Mouse (Mus musculus) CH12.LX (cell line): Measurements from ENCODE around the gene Wdr83. TPM values are rescaled to one million over a fixed set of nuclear protein-coding genes. Genes with fewer than 3 reads are reported as not detected.

ENCODE experiments used
- DNase-seq: peaks from one replicate; pipeline ENCODE4 v3.0.0-alpha.2; 2013; ENCODE audit errors: extremely low read depth
- H3K27ac ChIP-seq: 2 replicates; pipeline ENCODE4 v1.5.1; 2012; ENCODE audit warnings: low read depth, mild to moderate bottlenecking, control low read depth, moderate library complexity; ENCODE audit not compliant: insufficient read depth
- H3K27me3 ChIP-seq: replicated peaks from 2 replicates; pipeline ENCODE3; 2012; ENCODE audit warnings: inconsistent platforms
- H3K36me3 ChIP-seq, 2 experiments: replicated peaks in 1 of 2; 2 replicates each; pipeline versions ENCODE3 to v1.6.1; 2012; ENCODE audit warnings: inconsistent platforms in 1 of 2, low read length in 1 of 2, mild to moderate bottlenecking in 1 of 2, mixed read lengths in 1 of 2, moderate library complexity in 1 of 2; ENCODE audit not compliant: control insufficient read depth in 1 of 2, insufficient read depth in 1 of 2
- H3K4me1 ChIP-seq, 2 experiments: 2 replicates each; pipeline ENCODE4 v1.6.1; 2012; ENCODE audit warnings: inconsistent platforms in 1 of 2, moderate library complexity in 1 of 2; ENCODE audit not compliant: insufficient read depth in 2 of 2, control insufficient read depth in 1 of 2
- H3K4me2 ChIP-seq: 2 replicates; pipeline ENCODE4 v1.6.1; 2012; ENCODE audit warnings: low read depth, mild to moderate bottlenecking, control low read depth; ENCODE audit not compliant: poor library complexity, insufficient read depth, severe bottlenecking
- H3K4me3 ChIP-seq, 3 experiments: fragments of 150-350 bp in 1 of 3; sonication (generic) in 1 of 3; replicated peaks in 1 of 3; 2 replicates each; pipeline versions ENCODE3 to v1.5.1; 2011 to 2012; ENCODE audit warnings: low read depth in 2 of 3, low read length in 2 of 3, mild to moderate bottlenecking in 2 of 3, moderate library complexity in 2 of 3, control low read depth in 1 of 3, improper control_type of control experiment in 1 of 3, inconsistent platforms in 1 of 3, mixed read lengths in 1 of 3; ENCODE audit not compliant: poor library complexity in 1 of 3
- H3K79me2 ChIP-seq: replicated peaks from 2 replicates; pipeline ENCODE4 v1.6.1; 2012; ENCODE audit warnings: mild to moderate bottlenecking, moderate library complexity; ENCODE audit not compliant: control insufficient read depth, poor library complexity, insufficient read depth, severe bottlenecking; ENCODE audit errors: extremely low read depth
- H3K9ac ChIP-seq: 2 replicates; pipeline ENCODE4 v1.6.1; 2012; ENCODE audit warnings: low read depth, mild to moderate bottlenecking, control low read depth, moderate library complexity; ENCODE audit not compliant: insufficient read depth
- H3K9me3 ChIP-seq: replicated peaks from 2 replicates; pipeline ENCODE3; 2012; ENCODE audit warnings: low read length, inconsistent platforms, mixed read lengths
- BHLHE40 ChIP-seq: IDR thresholded peaks from 2 replicates; pipeline ENCODE4 v1.6.1; 2011; ENCODE audit warnings: mild to moderate bottlenecking, low read depth, low read length, improper control_type of control experiment
- CTCF ChIP-seq, 2 experiments: IDR thresholded peaks in 1 of 2; conservative IDR thresholded peaks in 1 of 2; 2 replicates each; pipeline ENCODE4 v1.5.1; 2011 to 2012; ENCODE audit warnings: low read depth in 2 of 2, low read length in 2 of 2, improper control_type of control experiment in 1 of 2, inconsistent platforms in 1 of 2, mild to moderate bottlenecking in 1 of 2, moderate library complexity in 1 of 2
- E2F4 ChIP-seq: IDR thresholded peaks from 2 replicates; pipeline ENCODE4 v1.6.1; 2011; ENCODE audit warnings: low read depth, low read length, improper control_type of control experiment; ENCODE audit not compliant: insufficient replicate concordance
- IRF4 ChIP-seq: IDR thresholded peaks from 2 replicates; pipeline ENCODE4 v1.6.1; 2014; ENCODE audit warnings: low read depth, mild to moderate bottlenecking, inconsistent platforms, low read length, improper control_type of control experiment
- KAT2A ChIP-seq: IDR thresholded peaks from 2 replicates; pipeline ENCODE4 v1.6.1; 2012; ENCODE audit warnings: low read length, improper control_type of control experiment, inconsistent platforms; ENCODE audit not compliant: insufficient replicate concordance
- MAZ ChIP-seq: IDR thresholded peaks from 2 replicates; pipeline ENCODE4 v1.6.1; 2012; ENCODE audit warnings: low read depth, mild to moderate bottlenecking, inconsistent platforms, low read length, improper control_type of control experiment, moderate library complexity
- MEF2A ChIP-seq: IDR thresholded peaks from 2 replicates; pipeline ENCODE4 v1.6.1; 2014; ENCODE audit warnings: low read depth, mild to moderate bottlenecking, inconsistent platforms, low read length, improper control_type of control experiment, borderline replicate concordance
- MXI1 ChIP-seq: IDR thresholded peaks from 2 replicates; pipeline ENCODE4 v1.6.1; 2011; ENCODE audit warnings: mild to moderate bottlenecking, low read depth, low read length, improper control_type of control experiment
- MYC ChIP-seq: IDR thresholded peaks from 2 replicates; pipeline ENCODE4 v1.6.1; 2011; ENCODE audit warnings: low read depth, mild to moderate bottlenecking, improper control_type of control experiment, low read length
- NRF1 ChIP-seq: IDR thresholded peaks from 2 replicates; pipeline ENCODE4 v1.6.1; 2014; ENCODE audit warnings: low read depth, mild to moderate bottlenecking, inconsistent platforms, low read length, improper control_type of control experiment, moderate library complexity
- RAD21 ChIP-seq: IDR thresholded peaks from 2 replicates; pipeline ENCODE4 v1.6.1; 2011; ENCODE audit warnings: low read depth, mild to moderate bottlenecking, low read length, improper control_type of control experiment, moderate library complexity
- RCOR1 ChIP-seq: conservative IDR thresholded peaks from 2 replicates; pipeline ENCODE4 v1.6.1; 2012; ENCODE audit warnings: low read depth, mild to moderate bottlenecking, inconsistent platforms, low read length, improper control_type of control experiment
- SMC3 ChIP-seq: IDR thresholded peaks from 2 replicates; pipeline ENCODE4 v1.6.1; 2011; ENCODE audit warnings: low read depth, low read length, improper control_type of control experiment
- TCF12 ChIP-seq: IDR thresholded peaks from 2 replicates; pipeline ENCODE4 v1.6.1; 2014; ENCODE audit warnings: low read depth, mild to moderate bottlenecking, inconsistent platforms, low read length, improper control_type of control experiment
- UBTF ChIP-seq: IDR thresholded peaks from 2 replicates; pipeline ENCODE4 v1.6.1; 2012; ENCODE audit warnings: low read depth, mild to moderate bottlenecking, inconsistent platforms, low read length, improper control_type of control experiment, moderate library complexity
- USF1 ChIP-seq: IDR thresholded peaks from 2 replicates; pipeline ENCODE4 v1.6.1; 2014; ENCODE audit warnings: low read depth, mild to moderate bottlenecking, inconsistent platforms, low read length, improper control_type of control experiment
- USF2 ChIP-seq: conservative IDR thresholded peaks from 2 replicates; pipeline ENCODE4 v1.6.1; 2011; ENCODE audit warnings: low read depth, low read length, improper control_type of control experiment
- ZKSCAN1 ChIP-seq: IDR thresholded peaks from 2 replicates; pipeline ENCODE4 v1.6.1; 2012; ENCODE audit warnings: low read depth, inconsistent platforms, low read length, improper control_type of control experiment, borderline replicate concordance
- ZNF384 ChIP-seq: IDR thresholded peaks from 2 replicates; pipeline ENCODE4 v1.6.1; 2012; ENCODE audit warnings: low read depth, low read length, improper control_type of control experiment, inconsistent platforms
- dilution Hi-C: fragments of 300-500 bp; cut with MboI; formaldehyde crosslinking; loops from 2 replicates; pipeline ENCODE4 v1.14.3; 2020; ENCODE audit warnings: low sequenced_read_pairs; ENCODE audit not compliant: extremely low pct_unique_long_range_greater_than_20kb, extremely low pct_ligation_motif_present
- in situ Hi-C: fragments of 300-500 bp; cut with MboI; formaldehyde crosslinking; loops from 3 replicates; pipeline ENCODE4 v1.14.3; 2019; ENCODE audit warnings: low sequenced_read_pairs, low pct_ligation_motif_present, low pct_unique_long_range_greater_than_20kb, mixed read lengths
- polyA plus RNA-seq: library from polyadenylated mRNA; unstranded; fragments of >175 nt; gene quantifications from 2 replicates; pipeline ENCODE4 v1.2.1, GENCODE M21; 2012; ENCODE audit warnings: low read depth; ENCODE audit not compliant: insufficient read length
- total RNA-seq, 2 experiments: library from RNA; depleted of rRNA; stranded (reverse); fragments of 300-350 nt in 1 of 2; fragments of >200 nt in 1 of 2; gene quantifications; 2 replicates each; pipeline ENCODE4 v1.2.3; 2012 to 2014

Gene Wdr83
- total and polyA plus RNA-seq, 3 experiments = 5.5 to 35.6 (median 24.6) TPM

DNA sequence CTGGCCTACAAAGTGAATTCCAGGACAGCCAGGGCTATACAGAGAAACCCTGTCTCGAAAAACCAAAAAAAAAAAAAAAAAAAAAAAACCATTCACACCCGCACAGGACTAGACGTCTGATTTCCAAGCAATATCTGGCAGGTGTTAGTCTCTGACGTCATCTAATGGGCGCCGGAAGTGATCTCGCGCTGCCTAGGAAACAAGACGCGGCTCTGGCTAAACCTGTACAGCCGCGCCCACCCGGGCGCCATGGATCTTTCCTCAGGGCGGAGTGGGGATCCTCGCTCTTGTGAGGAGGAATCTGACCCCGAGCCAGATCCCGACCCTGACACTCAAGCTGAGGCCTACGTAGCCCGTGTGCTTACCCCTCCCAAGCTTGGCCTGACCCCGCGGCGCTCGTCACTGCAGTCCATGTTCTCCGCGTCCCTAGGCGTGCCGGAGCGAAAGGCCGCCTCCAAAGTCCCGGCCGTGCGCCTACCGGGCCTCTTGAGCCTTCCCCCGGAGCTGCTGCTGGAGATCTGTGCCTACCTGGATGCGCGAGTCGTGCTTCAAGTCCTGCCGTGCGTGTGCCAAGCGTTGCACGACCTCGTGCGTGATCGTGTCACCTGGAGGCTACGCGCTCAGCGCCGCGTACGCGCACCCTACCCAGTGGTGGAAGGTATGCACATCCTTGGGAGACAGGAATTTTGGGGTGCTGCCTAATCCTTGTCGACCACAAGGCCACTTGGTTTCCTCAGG is 21.1 kb downstream of the Wdr83 start, which contains the start of gene Fbxw9 (continued):
- no peak for TF ChIP-seq MEF2A
- TF ChIP-seq UBTF = no peak
- TF ChIP-seq TCF12 = 0 out of 2 replicates have a peak, but pooled peaks have one; percentile 17
- TF ChIP-seq SMC3 = no peak
- no peak for TF ChIP-seq MAZ
- TF ChIP-seq ZKSCAN1 = no peak

DNA sequence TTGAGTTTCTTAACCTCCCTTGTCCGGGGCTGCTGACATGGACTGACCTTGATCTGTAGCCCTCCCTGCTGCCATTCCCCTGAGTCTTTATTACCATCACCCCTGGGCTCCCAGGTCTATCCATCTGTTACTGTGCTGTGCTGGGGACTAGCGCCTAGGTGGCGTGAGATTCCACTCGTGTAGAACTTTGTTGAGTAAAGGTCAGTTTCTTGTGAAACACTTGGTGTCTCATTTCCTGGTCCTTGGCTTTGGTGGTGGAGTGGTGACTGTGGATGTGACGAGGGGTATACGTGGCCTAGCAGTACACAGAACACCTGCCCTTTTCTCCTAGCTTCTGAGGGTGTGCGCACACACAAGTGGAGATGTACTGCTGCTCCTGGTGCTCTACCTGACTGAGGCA is 23.7 kb downstream of the Wdr83 start:
- Histone ChIP-seq H3K27ac (no peak overlapping the region), H3K27me3 (no peaks in the 10 kb centered on the region), H3K4me1 (peaks cover 5 to 18% of the 10 kb centered on the region in 2 experiments), H3K4me3 (no peak overlapping the region), H3K4me2 (no peak overlapping the region), H3K9me3 (no peaks in the 10 kb centered on the region), H3K9ac (no peak overlapping the region), H3K36me3 (peaks cover 45 to 63% of the 10 kb centered on the region in 2 experiments), H3K79me2 (no peaks in the 10 kb centered on the region)
- no peak for DNase-seq
- dilution Hi-C loops = no loop called here
- in situ Hi-C loops = no loop called here
- TF ChIP-seq KAT2A (no peak), MAZ (no peak), USF1 (no peak), ZNF384 (no peak), CTCF (conservative IDR thresholded peaks at IDR 0.05 in 1 of 2, IDR thresholded peaks at IDR 0.05 in 1 of 2; ENCODE audit: low read depth in 2 of 2, low read length in 2 of 2) (no peak), TCF12 (no peak), E2F4 (no peak), BHLHE40 (no peak)

DNA sequence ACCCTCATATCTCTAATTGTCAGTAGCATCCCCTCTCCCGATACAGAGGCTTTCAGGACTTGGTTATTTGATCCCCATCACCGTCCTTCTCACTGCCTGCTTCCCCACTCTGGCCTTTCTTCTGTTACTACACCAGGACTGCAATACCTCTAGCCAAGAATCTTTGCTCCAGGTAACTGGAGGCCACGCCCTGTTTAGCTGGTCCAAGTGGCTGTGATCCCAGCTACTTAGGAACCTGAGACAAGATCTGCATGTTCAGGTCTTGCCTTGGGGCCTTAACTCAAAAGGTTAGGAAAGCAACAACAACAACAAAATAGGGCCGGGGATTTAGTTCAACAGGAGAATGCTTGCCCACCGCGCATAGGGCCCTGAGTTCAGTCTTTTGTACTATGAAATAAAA is 37.5 kb downstream of the Wdr83 start:
- no peak overlapping the region for H3K4me3 ChIP-seq
- peaks cover 76 to 89% of the 10 kb centered on the region in 2 experiments for H3K36me3 ChIP-seq
- DNase-seq = no peak
- dilution Hi-C loops (no loop called here), in situ Hi-C loops (no loop called here)
- peaks cover 3 to 29% of the 10 kb centered on the region in 2 experiments for H3K4me1 ChIP-seq
- peaks cover 51% of the 10 kb centered on the region for H3K79me2 ChIP-seq
- no peak overlapping the region for H3K4me2 ChIP-seq
- no peaks in the 10 kb centered on the region for H3K27me3 ChIP-seq
- no peak overlapping the region for H3K9ac ChIP-seq
- TF ChIP-seq MXI1 = no peak
- no peak for TF ChIP-seq TCF12
- no peak for TF ChIP-seq MYC
- no peak for TF ChIP-seq RCOR1
- no peak for TF ChIP-seq IRF4
- no peak for TF ChIP-seq USF2
- TF ChIP-seq RAD21 = no peak
- TF ChIP-seq NRF1 = no peak
- no peaks in the 10 kb centered on the region for H3K9me3 ChIP-seq
- no peak overlapping the region for H3K27ac ChIP-seq
